Mouse (Mus musculus): ENCODE data around the gene Endou.

Gene Endou

GRCm38 (mm10) chr15:97731111-97731510 lies at the start of gene Endou:
Endou (minus strand) TSS chr15:97731339.
- no peak for DNase-seq

- DNase-seq, result no peak
Observed at GRCm38 (mm10) chr15:97780611-97781031, 49.5 kb upstream of the Endou start.

- no peak for DNase-seq
Observed at GRCm38 (mm10) chr15:97779576-97779975, 48.4 kb upstream of the Endou start.

GRCm38 (mm10) chr15:97778311-97779098 lies 47.4 kb upstream of the Endou start, which contains the start of gene Slc48a1:
Slc48a1 (plus strand) TSS chr15:97778520.
- no peak for DNase-seq

- no peak for DNase-seq
Observed at GRCm38 (mm10) chr15:97776919-97777318, 45.8 kb upstream of the Endou start.

- peak; percentile 80 for DNase-seq
Observed at GRCm38 (mm10) chr15:97776514-97776913, 45.4 kb upstream of the Endou start.

GRCm38 (mm10) chr15:97773961-97774370 lies 42.8 kb upstream of the Endou start:
- no peak for DNase-seq

- DNase-seq, result peak; percentile 61
Observed at GRCm38 (mm10) chr15:97773108-97773507, 42.0 kb upstream of the Endou start.

- DNase-seq, result no peak
Observed at GRCm38 (mm10) chr15:97770280-97770679, 39.1 kb upstream of the Endou start.

- DNase-seq, result peak; percentile 64
Observed at GRCm38 (mm10) chr15:97768192-97768591, 37.1 kb upstream of the Endou start.

GRCm38 (mm10) chr15:97767280-97768186 lies 36.4 kb upstream of the Endou start, which contains the start of gene Rapgef3:
Rapgef3 (minus strand) TSS chr15:97767972.
- peak; percentile 84 for DNase-seq

GRCm38 (mm10) chr15:97766594-97767279 lies 35.6 kb upstream of the Endou start:
- peak; percentile 39 for DNase-seq

- peak; percentile 52 for DNase-seq
Observed at GRCm38 (mm10) chr15:97766194-97766593, 35.1 kb upstream of the Endou start.

GRCm38 (mm10) chr15:97765090-97765794 lies 34.1 kb upstream of the Endou start:
- DNase-seq, result peak; percentile 28

- no peak for DNase-seq
Observed at GRCm38 (mm10) chr15:97764532-97764931, 33.4 kb upstream of the Endou start.

GRCm38 (mm10) chr15:97763256-97764049 lies 32.3 kb upstream of the Endou start:
- DNase-seq, result no peak

- DNase-seq, result no peak
Observed at GRCm38 (mm10) chr15:97762733-97763132, 31.6 kb upstream of the Endou start.

GRCm38 (mm10) chr15:97761438-97761837 lies 30.3 kb upstream of the Endou start:
- no peak for DNase-seq

- DNase-seq, result no peak
Observed at GRCm38 (mm10) chr15:97760952-97761351, 29.8 kb upstream of the Endou start.

- DNase-seq, result no peak
Observed at GRCm38 (mm10) chr15:97760006-97760405, 28.9 kb upstream of the Endou start.

- DNase-seq, result no peak
Observed at GRCm38 (mm10) chr15:97755361-97755760, 24.2 kb upstream of the Endou start.
